Mouse (Mus musculus) frontal cortex, postnatal 36 days (tissue): ENCODE results near the gene Gstp2.

ENCODE experiments used
- DNase-seq, 2 experiments: peaks; one replicate each; pipeline ENCODE4 v3.0.0; 2022; ENCODE audit warnings: low spot score in 2 of 2

The Gstp2 gene

GRCm38 (mm10) chr19:4005971-4006370 lies 39.9 kb downstream of the Gstp2 start:
- no peak for DNase-seq

- no peak for DNase-seq
These were observed 40.7 kb downstream of the Gstp2 start for GRCm38 (mm10) chr19:4005091-4005490.

- DNase-seq: no peak
These were observed 41.5 kb downstream of the Gstp2 start for GRCm38 (mm10) chr19:4004331-4004730.

- no peak for DNase-seq
These were observed 42.2 kb downstream of the Gstp2 start for GRCm38 (mm10) chr19:4003641-4004040.

- no peak for DNase-seq
These were observed 42.7 kb downstream of the Gstp2 start, which contains the start of gene Doc2g for GRCm38 (mm10) chr19:4003112-4003511. Gene Doc2g (plus strand): TSS chr19:4003313.

- DNase-seq: no peak
These were observed 44.1 kb downstream of the Gstp2 start for GRCm38 (mm10) chr19:4001752-4002151.

GRCm38 (mm10) chr19:4000949-4001525 lies 44.8 kb downstream of the Gstp2 start:
- no peak for DNase-seq

GRCm38 (mm10) chr19:4000119-4000900 lies 45.5 kb downstream of the Gstp2 start, which contains the start of the genes Nudt8 and Gm49405:
Gene Nudt8 (plus strand): TSS chr19:4000580.
Gene Gm49405 (plus strand): TSS chr19:4000626.
- peak; percentile 97 for DNase-seq

GRCm38 (mm10) chr19:3999121-3999730 lies 46.6 kb downstream of the Gstp2 start:
- DNase-seq: no peak

GRCm38 (mm10) chr19:3998335-3998734 lies 47.5 kb downstream of the Gstp2 start:
- no peak for DNase-seq

GRCm38 (mm10) chr19:3997231-3997630 lies 48.6 kb downstream of the Gstp2 start:
- no peak for DNase-seq

GRCm38 (mm10) chr19:3996747-3997146 lies 49.1 kb downstream of the Gstp2 start:
- no peak for DNase-seq

GRCm38 (mm10) chr19:3996106-3996505 lies 49.7 kb downstream of the Gstp2 start:
- no peak for DNase-seq

- DNase-seq: no peak
These were observed 50.3 kb downstream of the Gstp2 start for GRCm38 (mm10) chr19:3995505-3995904.

GRCm38 (mm10) chr19:3994932-3995331 lies 50.9 kb downstream of the Gstp2 start:
- no peak for DNase-seq

- no peak for DNase-seq
These were observed 53.4 kb downstream of the Gstp2 start, which contains the start of gene Tbx10 for GRCm38 (mm10) chr19:3992416-3992815. Gene Tbx10 (plus strand): TSS chr19:3992752.

- DNase-seq: no peak
These were observed 53.9 kb downstream of the Gstp2 start for GRCm38 (mm10) chr19:3991966-3992365.

- DNase-seq: no peak
These were observed 54.3 kb downstream of the Gstp2 start for GRCm38 (mm10) chr19:3991562-3991961.

- DNase-seq: no peak
These were observed 55.0 kb downstream of the Gstp2 start for GRCm38 (mm10) chr19:3990804-3991203.
